Mouse (Mus musculus): ENCODE measurements around the gene Arid3a.

DNA sequence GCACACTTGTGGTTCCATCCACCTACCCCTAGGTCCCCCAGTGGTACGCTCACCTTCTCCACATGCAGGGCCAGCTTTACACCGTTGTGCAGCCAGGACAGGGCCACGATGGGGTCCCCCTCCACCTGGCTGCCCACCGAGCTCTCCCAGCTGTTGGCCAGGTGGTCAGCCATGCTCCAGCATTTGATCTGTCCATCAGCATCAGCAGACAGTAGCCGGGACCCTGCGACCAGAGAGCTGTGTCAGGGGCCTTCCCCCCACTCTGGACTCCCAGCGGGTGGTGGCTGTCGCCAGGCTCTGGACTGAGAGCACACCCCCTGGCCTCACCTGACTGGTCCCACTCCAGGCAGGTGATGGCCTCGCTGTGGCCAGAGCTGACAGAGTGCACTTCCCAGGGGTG, 20.1 kb upstream of the Arid3a start:
- TF ChIP-seq POLR2A (IDR thresholded peaks at IDR 0.05; ENCODE audit: borderline replicate concordance, extremely low read depth, insufficient read depth, insufficient read length, poor library complexity, severe bottlenecking) (no peak), CTCF (IDR thresholded peaks at IDR 0.05; ENCODE audit: borderline replicate concordance, extremely low read depth, insufficient read depth, insufficient read length) (no peak)
